Mouse (Mus musculus): Measurements from ENCODE around the gene Bbs9. TPM values are rescaled to one million over a fixed set of nuclear protein-coding genes. Genes with fewer than 3 reads are reported as not detected.

Gene Bbs9
- total and polyA plus RNA-seq, 3 experiments = 6.3 to 12.4 (median 11.9) TPM

GRCm38 (mm10) chr9:22433221-22433620 lies 42.3 kb upstream of the Bbs9 start:
- intact Hi-C loops (cut with DNase I) = no loop called here
- H3K4me1 ChIP-seq (ENCODE audit: control insufficient read depth, insufficient read depth, low read length) = peaks cover 2% of the 10 kb centered on the region; the same call in 1 of the 2 replicates
- no peak overlapping the region for H3K9ac ChIP-seq (ENCODE audit: low read depth, low read length)
- TF ChIP-seq CTCF (IDR thresholded peaks at IDR 0.05) = no peak
- TF ChIP-seq POLR2A (IDR thresholded peaks at IDR 0.05; ENCODE audit: insufficient read depth, low read depth, low read length) = no peak
- no peak for TF ChIP-seq EP300 (IDR thresholded peaks at IDR 0.05; ENCODE audit: insufficient read depth, low read depth, low read length)
- H3K27ac ChIP-seq = no peak overlapping the region
- no peak for DNase-seq
- no peaks in the 10 kb centered on the region for H3K36me3 ChIP-seq (ENCODE audit: control insufficient read depth, insufficient read depth, low read length)
- H3K4me3 ChIP-seq = no peak overlapping the region
- WGBS = 81% methylated on average over 2 of the region's 2 CpGs
- H3K27me3 ChIP-seq (ENCODE audit: control insufficient read depth, insufficient read depth, low read length) = no peaks in the 10 kb centered on the region
- no peaks in the 10 kb centered on the region for H3K79me2 ChIP-seq (replicated peaks; ENCODE audit: control insufficient read depth, insufficient read depth, low read length)

- TF ChIP-seq POLR2A (IDR thresholded peaks at IDR 0.05; ENCODE audit: insufficient read depth, low read depth, low read length) (no peak), EP300 (IDR thresholded peaks at IDR 0.05; ENCODE audit: insufficient read depth, low read depth, low read length) (no peak), CTCF (IDR thresholded peaks at IDR 0.05) (no peak)
- intact Hi-C loops (cut with DNase I) = no loop called here
- no peak overlapping the region for H3K9ac ChIP-seq (ENCODE audit: low read depth, low read length)
- no peak overlapping the region for H3K27ac ChIP-seq
- peaks cover 2% of the 10 kb centered on the region; the same call in 1 of the 2 replicates for H3K4me1 ChIP-seq (ENCODE audit: control insufficient read depth, insufficient read depth, low read length)
- no peaks in the 10 kb centered on the region for H3K79me2 ChIP-seq (replicated peaks; ENCODE audit: control insufficient read depth, insufficient read depth, low read length)
- no peaks in the 10 kb centered on the region for H3K36me3 ChIP-seq (ENCODE audit: control insufficient read depth, insufficient read depth, low read length)
- no peak for DNase-seq
- WGBS = 85% methylated on average over 2 of the region's 2 CpGs
- H3K27me3 ChIP-seq (ENCODE audit: control insufficient read depth, insufficient read depth, low read length) = no peaks in the 10 kb centered on the region
- no peak overlapping the region for H3K4me3 ChIP-seq
These were observed 41.4 kb upstream of the Bbs9 start for GRCm38 (mm10) chr9:22434101-22434500.

GRCm38 (mm10) chr9:22438826-22439225 lies 36.7 kb upstream of the Bbs9 start:
- 50% methylated on average over 1 of the region's 1 CpGs for WGBS

GRCm38 (mm10) chr9:22443157-22443556 lies 32.4 kb upstream of the Bbs9 start:
- no peak overlapping the region for H3K9ac ChIP-seq (ENCODE audit: low read depth, low read length)
- H3K4me3 ChIP-seq = no peak overlapping the region
- H3K27me3 ChIP-seq (ENCODE audit: control insufficient read depth, insufficient read depth, low read length) = no peaks in the 10 kb centered on the region
- no peaks in the 10 kb centered on the region for H3K4me1 ChIP-seq (ENCODE audit: control insufficient read depth, insufficient read depth, low read length)
- 87% methylated on average over 10 of the region's 10 CpGs for WGBS
- no peak overlapping the region for H3K27ac ChIP-seq
- TF ChIP-seq CTCF (IDR thresholded peaks at IDR 0.05) = no peak
- TF ChIP-seq POLR2A (IDR thresholded peaks at IDR 0.05; ENCODE audit: insufficient read depth, low read depth, low read length) = no peak
- no peak for TF ChIP-seq EP300 (IDR thresholded peaks at IDR 0.05; ENCODE audit: insufficient read depth, low read depth, low read length)
- H3K36me3 ChIP-seq (ENCODE audit: control insufficient read depth, insufficient read depth, low read length) = no peaks in the 10 kb centered on the region
- no peak for DNase-seq
- H3K79me2 ChIP-seq (replicated peaks; ENCODE audit: control insufficient read depth, insufficient read depth, low read length) = no peaks in the 10 kb centered on the region
- intact Hi-C loops (cut with DNase I) = no loop called here

More at GRCm38 (mm10) chr9:22438826-22439225, 36.7 kb upstream of the Bbs9 start:
- no peaks in the 10 kb centered on the region for H3K79me2 ChIP-seq (replicated peaks; ENCODE audit: control insufficient read depth, insufficient read depth, low read length)
- H3K27me3 ChIP-seq (ENCODE audit: control insufficient read depth, insufficient read depth, low read length) = no peaks in the 10 kb centered on the region
- intact Hi-C loops (cut with DNase I) = no loop called here
- H3K9ac ChIP-seq (ENCODE audit: low read depth, low read length) = no peak overlapping the region
- no peaks in the 10 kb centered on the region for H3K4me1 ChIP-seq (ENCODE audit: control insufficient read depth, insufficient read depth, low read length)
- no peak overlapping the region for H3K4me3 ChIP-seq
- H3K36me3 ChIP-seq (ENCODE audit: control insufficient read depth, insufficient read depth, low read length) = no peaks in the 10 kb centered on the region
- TF ChIP-seq CTCF (IDR thresholded peaks at IDR 0.05) (no peak), POLR2A (IDR thresholded peaks at IDR 0.05; ENCODE audit: insufficient read depth, low read depth, low read length) (no peak), EP300 (IDR thresholded peaks at IDR 0.05; ENCODE audit: insufficient read depth, low read depth, low read length) (no peak)
- DNase-seq = no peak
- no peak overlapping the region for H3K27ac ChIP-seq

DNA sequence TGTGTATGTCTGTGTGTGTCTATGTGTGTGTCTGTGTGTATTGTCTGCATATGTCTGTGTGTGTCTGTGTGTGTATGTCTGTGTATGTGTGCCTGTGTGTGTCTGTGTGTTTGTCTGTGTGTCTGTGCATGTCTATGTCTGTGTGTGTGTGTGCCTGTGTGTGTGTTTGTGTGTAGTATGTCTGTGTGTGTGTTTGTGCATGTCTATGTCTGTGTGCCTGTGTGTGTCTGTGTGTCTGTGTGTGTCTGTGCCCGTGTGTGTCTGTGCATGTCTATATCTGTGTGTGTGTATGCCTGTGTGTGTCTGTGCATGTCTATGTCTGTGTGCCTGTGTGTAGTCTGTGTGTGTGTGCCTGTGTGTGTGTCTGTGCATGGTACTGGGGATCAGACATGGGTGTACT lies 30.4 kb upstream of the Bbs9 start:
- intact Hi-C loops (cut with DNase I) = no loop called here
- Histone ChIP-seq H3K4me1 (ENCODE audit: control insufficient read depth, insufficient read depth, low read length) (no peaks in the 10 kb centered on the region), H3K9ac (ENCODE audit: low read depth, low read length) (no peak overlapping the region), H3K27me3 (ENCODE audit: control insufficient read depth, insufficient read depth, low read length) (no peaks in the 10 kb centered on the region), H3K36me3 (ENCODE audit: control insufficient read depth, insufficient read depth, low read length) (no peaks in the 10 kb centered on the region), H3K4me3 (no peak overlapping the region), H3K79me2 (replicated peaks; ENCODE audit: control insufficient read depth, insufficient read depth, low read length) (no peaks in the 10 kb centered on the region), H3K27ac (no peak overlapping the region)
- no peak for DNase-seq
- TF ChIP-seq POLR2A (IDR thresholded peaks at IDR 0.05; ENCODE audit: insufficient read depth, low read depth, low read length) (no peak), CTCF (IDR thresholded peaks at IDR 0.05) (no peak), EP300 (IDR thresholded peaks at IDR 0.05; ENCODE audit: insufficient read depth, low read depth, low read length) (no peak)
- WGBS = 61% methylated on average over 1 of the region's 1 CpGs

- Histone ChIP-seq H3K4me1 (ENCODE audit: control insufficient read depth, insufficient read depth, low read length) (no peaks in the 10 kb centered on the region), H3K36me3 (ENCODE audit: control insufficient read depth, insufficient read depth, low read length) (no peaks in the 10 kb centered on the region), H3K27me3 (ENCODE audit: control insufficient read depth, insufficient read depth, low read length) (no peaks in the 10 kb centered on the region), H3K9ac (ENCODE audit: low read depth, low read length) (no peak overlapping the region), H3K27ac (no peak overlapping the region), H3K79me2 (replicated peaks; ENCODE audit: control insufficient read depth, insufficient read depth, low read length) (no peaks in the 10 kb centered on the region), H3K4me3 (no peak overlapping the region)
- WGBS = 83% methylated on average over 5 of the region's 5 CpGs
- intact Hi-C loops (cut with DNase I) = no loop called here
- TF ChIP-seq EP300 (IDR thresholded peaks at IDR 0.05; ENCODE audit: insufficient read depth, low read depth, low read length) (no peak), POLR2A (IDR thresholded peaks at IDR 0.05; ENCODE audit: insufficient read depth, low read depth, low read length) (no peak), CTCF (IDR thresholded peaks at IDR 0.05) (no peak)
- DNase-seq = no peak
These were observed 28.3 kb upstream of the Bbs9 start for GRCm38 (mm10) chr9:22447213-22447612.

Data from heart, adult 2 months (tissue).